Mouse (Mus musculus) mouse trophoblast stem cell (cell line): ENCODE results near the gene Atxn7l1.

ENCODE experiments used
- in situ Hi-C, 2 experiments: fragments of 300-500 bp; cut with MseI, MboI; formaldehyde crosslinking; loops; 2 replicates in 1 of 2; 3 replicates in 1 of 2; pipeline ENCODE4 v1.15.1; 2025

Gene Atxn7l1

GRCm38 (mm10) chr12:33182428-33183137 lies 35.1 kb downstream of the Atxn7l1 start:
- in situ Hi-C loops = no loop called here

- in situ Hi-C loops = no loop called here
Measured at GRCm38 (mm10) chr12:33183138-33183627, 35.7 kb downstream of the Atxn7l1 start.

GRCm38 (mm10) chr12:33184137-33184536 lies 36.6 kb downstream of the Atxn7l1 start:
- in situ Hi-C loops = no loop called here

GRCm38 (mm10) chr12:33185046-33185445 lies 37.6 kb downstream of the Atxn7l1 start:
- in situ Hi-C loops = no loop called here

GRCm38 (mm10) chr12:33186331-33186730 lies 38.8 kb downstream of the Atxn7l1 start:
- in situ Hi-C loops = no loop called here

GRCm38 (mm10) chr12:33190133-33190532 lies 42.6 kb downstream of the Atxn7l1 start:
- in situ Hi-C loops = no loop called here

GRCm38 (mm10) chr12:33190633-33191032 lies 43.1 kb downstream of the Atxn7l1 start:
- in situ Hi-C loops = no loop called here

- in situ Hi-C loops = no loop called here
Measured at GRCm38 (mm10) chr12:33193408-33193901, 46.0 kb downstream of the Atxn7l1 start.

- in situ Hi-C loops = no loop called here
Measured at GRCm38 (mm10) chr12:33195175-33195574, 47.7 kb downstream of the Atxn7l1 start.

- in situ Hi-C loops = no loop called here
Measured at GRCm38 (mm10) chr12:33197287-33197686, 49.8 kb downstream of the Atxn7l1 start.

- in situ Hi-C loops = no loop called here
Measured at GRCm38 (mm10) chr12:33197746-33198145, 50.3 kb downstream of the Atxn7l1 start.

GRCm38 (mm10) chr12:33201068-33201467 lies 53.6 kb downstream of the Atxn7l1 start:
- in situ Hi-C loops = no loop called here

- in situ Hi-C loops = no loop called here
Measured at GRCm38 (mm10) chr12:33201491-33202210, 54.2 kb downstream of the Atxn7l1 start.

- in situ Hi-C loops = no loop called here
Measured at GRCm38 (mm10) chr12:33205255-33205654, 57.8 kb downstream of the Atxn7l1 start.

GRCm38 (mm10) chr12:33206300-33206699 lies 58.8 kb downstream of the Atxn7l1 start:
- in situ Hi-C loops = no loop called here

GRCm38 (mm10) chr12:33210856-33211255 lies 63.4 kb downstream of the Atxn7l1 start:
- in situ Hi-C loops = no loop called here

- in situ Hi-C loops = no loop called here
Measured at GRCm38 (mm10) chr12:33218215-33218859, 70.8 kb downstream of the Atxn7l1 start.

- in situ Hi-C loops = no loop called here
Measured at GRCm38 (mm10) chr12:33219436-33219835, 71.9 kb downstream of the Atxn7l1 start.

- in situ Hi-C loops = no loop called here
Measured at GRCm38 (mm10) chr12:33220081-33220480, 72.6 kb downstream of the Atxn7l1 start.

GRCm38 (mm10) chr12:33220509-33221051 lies 73.1 kb downstream of the Atxn7l1 start:
- in situ Hi-C loops = no loop called here

- in situ Hi-C loops = no loop called here
Measured at GRCm38 (mm10) chr12:33222187-33222586, 74.7 kb downstream of the Atxn7l1 start.

GRCm38 (mm10) chr12:33225117-33225541 lies 77.6 kb downstream of the Atxn7l1 start:
- in situ Hi-C loops = no loop called here
